Mouse (Mus musculus) small intestine, adult 2 months (tissue): ENCODE data around the gene Nol10. TPM values are rescaled to one million over a fixed set of nuclear protein-coding genes. Genes with fewer than 3 reads are reported as not detected.

ENCODE experiments used
- H3K27ac ChIP-seq: fragments of 200-500 bp; 2 replicates; pipeline ENCODE4 v1.5.1; 2012; ENCODE audit warnings: low read depth, low read length, control low read depth, inconsistent platforms; ENCODE audit not compliant: insufficient read depth
- H3K27me3 ChIP-seq: fragments of 200-500 bp; 2 replicates; pipeline ENCODE4 v1.6.1; 2012; ENCODE audit warnings: mild to moderate bottlenecking, moderate library complexity, low read length, inconsistent platforms; ENCODE audit not compliant: control insufficient read depth, insufficient read depth
- H3K36me3 ChIP-seq: fragments of 200-500 bp; 2 replicates; pipeline ENCODE4 v1.6.1; 2012; ENCODE audit warnings: mild to moderate bottlenecking, low read length, control low read depth, inconsistent platforms; ENCODE audit not compliant: control insufficient read depth, insufficient read depth
- H3K4me1 ChIP-seq: fragments of 200-500 bp; 2 replicates; pipeline ENCODE4 v1.6.1; 2012; ENCODE audit warnings: low read length, inconsistent platforms, mixed read lengths; ENCODE audit not compliant: control insufficient read depth, insufficient read depth, insufficient read length
- H3K4me3 ChIP-seq: fragments of 200-500 bp; 2 replicates; pipeline ENCODE4 v1.5.1; 2012; ENCODE audit warnings: low read depth, mild to moderate bottlenecking, control low read depth, inconsistent platforms, low read length, moderate library complexity
- CTCF ChIP-seq: fragments of 200-500 bp; IDR thresholded peaks from 2 replicates; pipeline ENCODE4 v1.5.1; 2012; ENCODE audit warnings: low read depth, mild to moderate bottlenecking, control low read depth, inconsistent platforms, low read length, moderate library complexity, mixed read lengths; ENCODE audit not compliant: insufficient replicate concordance, insufficient read length; ENCODE audit errors: extremely low read depth
- POLR2A ChIP-seq: fragments of 200-500 bp; IDR thresholded peaks from 2 replicates; pipeline ENCODE4 v1.6.1; 2012; ENCODE audit warnings: low read depth, mild to moderate bottlenecking, control low read depth, inconsistent platforms, low read length, moderate library complexity
- WGBS: fragments of 180-500 bp; shearing (Covaris S2); methylation state at CpG from one replicate; pipeline ENCODE4 v1.1.7; 2018; 5-methylcytosine and 5-hydroxymethylcytosine counted together
- polyA plus RNA-seq: library from polyadenylated mRNA; depleted of rRNA; stranded (reverse); fragments of >200 nt; gene quantifications from 2 replicates; pipeline ENCODE4 v1.2.3, GENCODE M21; 2012

The Nol10 gene
- polyA plus RNA-seq, 1 experiment, result 1.3 TPM

DNA sequence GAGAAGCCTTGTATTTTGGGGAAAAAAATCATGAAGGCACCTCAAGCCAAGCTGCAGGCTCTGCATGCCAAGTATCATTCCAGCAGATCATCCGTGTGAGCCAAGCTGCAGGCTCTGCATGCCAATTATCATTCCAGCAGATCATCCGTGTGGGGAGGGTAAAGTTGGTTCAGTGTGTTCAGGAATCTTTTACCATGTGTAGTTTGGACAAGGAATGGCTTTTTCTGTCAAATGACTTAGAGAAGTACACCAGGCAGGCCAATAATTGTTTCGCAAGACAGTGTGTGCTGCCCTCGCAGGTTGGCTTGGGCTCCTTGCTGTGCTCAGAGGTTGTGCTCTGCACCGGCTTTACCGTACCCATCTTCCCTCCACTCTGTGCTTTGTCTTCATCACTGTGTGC lies 28.3 kb downstream of the Nol10 start:
- Histone ChIP-seq H3K36me3 (peaks cover 28% of the 10 kb centered on the region), H3K4me1 (no peaks in the 10 kb centered on the region), H3K4me3 (no peak overlapping the region), H3K27ac (no peak overlapping the region), H3K27me3 (no peaks in the 10 kb centered on the region)
- WGBS, result 89% methylated on average over 6 of the region's 6 CpGs
- TF ChIP-seq CTCF, result no peak
- TF ChIP-seq POLR2A, result no peak

DNA sequence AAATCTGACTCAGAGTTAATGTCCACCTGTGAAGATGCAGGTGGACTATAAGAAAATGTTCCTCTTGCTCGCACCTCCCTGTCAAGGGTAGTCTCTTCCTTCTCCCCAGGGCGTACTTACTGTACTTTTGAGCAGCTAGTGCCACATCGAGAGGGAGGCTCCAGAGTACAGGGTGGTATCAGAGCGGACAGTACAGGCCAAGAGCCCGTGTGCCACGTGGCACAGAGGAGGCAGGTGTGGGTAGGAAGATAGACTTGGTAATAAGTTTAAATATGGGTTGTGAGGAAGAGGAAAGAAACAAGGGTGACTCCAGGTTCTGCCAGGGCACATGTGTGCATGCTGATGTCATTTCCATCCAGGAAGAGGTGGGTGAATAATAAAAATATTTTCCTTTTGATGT lies 32.7 kb downstream of the Nol10 start:
- no peaks in the 10 kb centered on the region for H3K27me3 ChIP-seq
- no peak overlapping the region for H3K27ac ChIP-seq
- WGBS, result 86% methylated on average over 6 of the region's 6 CpGs
- TF ChIP-seq POLR2A (no peak), CTCF (no peak)
- 0 out of 2 replicates have a peak, but pooled peaks cover 5% of the 10 kb centered on the region for H3K36me3 ChIP-seq
- no peaks in the 10 kb centered on the region for H3K4me1 ChIP-seq
- H3K4me3 ChIP-seq, result no peak overlapping the region

- WGBS, result 79% methylated on average over 7 of the region's 7 CpGs
- H3K36me3 ChIP-seq, result peaks cover 5% of the 10 kb centered on the region
- H3K4me1 ChIP-seq, result no peaks in the 10 kb centered on the region
Measured at GRCm38 (mm10) chr12:17382759-17383158, 34.5 kb downstream of the Nol10 start.

GRCm38 (mm10) chr12:17386896-17387295 lies 38.6 kb downstream of the Nol10 start:
- Histone ChIP-seq H3K36me3 (peaks cover 5% of the 10 kb centered on the region), H3K27ac (no peak overlapping the region), H3K4me1 (no peaks in the 10 kb centered on the region), H3K27me3 (no peaks in the 10 kb centered on the region), H3K4me3 (no peak overlapping the region)
- WGBS, result 75% methylated on average over 3 of the region's 3 CpGs
- TF ChIP-seq POLR2A (no peak), CTCF (no peak)

More at GRCm38 (mm10) chr12:17382759-17383158, 34.5 kb downstream of the Nol10 start:
- Histone ChIP-seq H3K27me3 (no peaks in the 10 kb centered on the region), H3K27ac (no peak overlapping the region), H3K4me3 (no peak overlapping the region)
- TF ChIP-seq POLR2A (no peak), CTCF (no peak)

GRCm38 (mm10) chr12:17387332-17388135 lies 39.3 kb downstream of the Nol10 start:
- no peaks in the 10 kb centered on the region for H3K27me3 ChIP-seq
- 52% methylated on average over 12 of the region's 12 CpGs for WGBS
- H3K27ac ChIP-seq, result no peak overlapping the region
- peaks cover 4% of the 10 kb centered on the region for H3K36me3 ChIP-seq
- H3K4me1 ChIP-seq, result no peaks in the 10 kb centered on the region
- TF ChIP-seq POLR2A (no peak), CTCF (no peak)
- no peak overlapping the region for H3K4me3 ChIP-seq

DNA sequence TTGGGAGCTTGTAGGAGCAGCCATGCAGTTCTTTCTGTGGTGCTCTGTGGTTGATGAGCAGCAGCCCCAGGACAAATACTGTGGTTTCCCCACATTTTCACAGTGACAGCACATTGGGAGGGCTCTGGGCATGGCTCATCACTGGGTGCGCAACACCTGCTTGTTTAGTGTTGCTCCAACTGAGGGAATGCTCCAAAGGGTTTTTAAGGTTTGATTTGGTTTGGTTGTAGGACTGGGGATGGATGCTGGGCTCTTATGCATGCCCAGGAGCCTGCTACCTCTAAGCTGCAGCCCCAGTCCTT lies 39.8 kb downstream of the Nol10 start:
- H3K27ac ChIP-seq, result no peak overlapping the region
- TF ChIP-seq POLR2A (no peak), CTCF (no peak)
- peaks cover 3% of the 10 kb centered on the region for H3K36me3 ChIP-seq

DNA sequence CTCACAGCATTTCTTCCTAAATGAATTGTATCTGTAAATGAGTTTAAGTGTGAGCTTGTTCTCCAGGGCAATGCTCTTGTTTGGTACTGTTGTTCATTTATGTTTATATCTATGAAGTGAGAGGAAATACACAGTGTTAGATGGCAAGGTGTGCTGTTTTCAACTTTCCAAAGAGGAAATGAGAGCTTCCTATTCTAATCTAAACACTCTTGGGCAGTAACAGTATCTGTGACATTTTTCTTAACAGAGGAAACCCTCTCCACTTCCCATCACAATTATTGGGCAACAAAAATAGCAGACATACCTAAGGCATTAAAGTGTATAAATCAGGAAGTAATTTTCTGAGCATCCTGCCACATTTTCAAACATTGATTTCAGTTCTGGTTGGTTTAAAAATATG lies 41.8 kb downstream of the Nol10 start:
- Histone ChIP-seq H3K36me3 (peaks cover 3% of the 10 kb centered on the region), H3K4me1 (no peaks in the 10 kb centered on the region), H3K4me3 (no peak overlapping the region), H3K27ac (no peak overlapping the region), H3K27me3 (no peaks in the 10 kb centered on the region)
- TF ChIP-seq CTCF (no peak), POLR2A (no peak)

More for the DNA sequence above, 39.8 kb downstream of the Nol10 start:
- H3K27me3 ChIP-seq, result no peaks in the 10 kb centered on the region
- no peak overlapping the region for H3K4me3 ChIP-seq
- no peaks in the 10 kb centered on the region for H3K4me1 ChIP-seq
- WGBS, result 98% methylated on average over 1 of the region's 1 CpGs
